Mouse (Mus musculus) bone marrow macrophage, adult 2 months (primary cell): ENCODE results near the gene Tubal3.

Experiments used
- CTCF ChIP-seq: IDR thresholded peaks from 2 replicates; pipeline ENCODE4 v1.5.1; 2012; ENCODE audit warnings: low read depth, mild to moderate bottlenecking, low read length, moderate library complexity
- POLR2A ChIP-seq: IDR thresholded peaks from 2 replicates; pipeline ENCODE4 v1.6.1; 2012; ENCODE audit warnings: mild to moderate bottlenecking, low read depth, low read length, borderline replicate concordance

- TF ChIP-seq CTCF = no peak
- TF ChIP-seq POLR2A = no peak
These were observed 31.4 kb downstream of the Tubal3 start for GRCm38 (mm10) chr13:3949477-3949876.
